Comparison of ENCODE assay signal across 33 mouse cellular contexts in genomic region chr7:99585976-99586375, GRCm38 (mm10). TPM values are rescaled to one million over a fixed set of nuclear protein-coding genes. Genes with fewer than 3 reads are reported as not detected.
DNase-seq lines count a peak whose midpoint lies in the region; ATAC-seq and TF ChIP-seq lines count a peak whose summit lies in the region.
"Had no signal": no experiment of that assay in that cellular context is flagged by ENCODE, and none has a peak within 500 bp of the region (broad histone marks: within the 10 kb centered on the region; RNA-seq: fewer than 3 reads in every experiment).

No protein-coding gene starts in this region.

- H3K27me3 ChIP-seq in cerebellum, adult 2 months (ENCODE audit: control insufficient read depth, insufficient read depth, low read length), result no peaks in the 10 kb centered on the region
- no peaks in the 10 kb centered on the region for H3K27me3 ChIP-seq in hindbrain, postnatal 0 days (ENCODE audit: insufficient read depth, low read length)
- no peaks in the 10 kb centered on the region for H3K27me3 ChIP-seq in hindbrain, embryonic 11.5 days (ENCODE audit: control insufficient read depth, insufficient read depth, low read length)
- peaks cover 2% of the 10 kb centered on the region; the same call in 1 of the 2 replicates for H3K27me3 ChIP-seq in limb, embryonic 10.5 days (ENCODE audit: low read depth, poor library complexity, severe bottlenecking)
- H3K27me3 ChIP-seq: embryonic facial prominence, embryonic 12.5 days; heart, embryonic 12.5 days; intestine, embryonic 15.5 days; midbrain, embryonic 15.5 days had no signal

- TF ChIP-seq POLR2A in cerebellum, adult 2 months (IDR thresholded peaks at IDR 0.05; ENCODE audit: borderline replicate concordance, insufficient read depth, low read length), result no peak
- TF ChIP-seq POLR2A in olfactory bulb, adult 2 months (IDR thresholded peaks at IDR 0.05; ENCODE audit: insufficient read depth, low read depth, low read length), result no peak

- H3K9me3 ChIP-seq in hindbrain, postnatal 0 days (ENCODE audit: low read length), result no peaks in the 10 kb centered on the region
- no peaks in the 10 kb centered on the region for H3K9me3 ChIP-seq in hindbrain, embryonic 11.5 days (ENCODE audit: control insufficient read depth, low read length)
- no peaks in the 10 kb centered on the region for H3K9me3 ChIP-seq in limb, embryonic 10.5 days (replicated peaks)
- H3K9me3 ChIP-seq: embryonic facial prominence, embryonic 12.5 days; heart, embryonic 12.5 days; intestine, embryonic 15.5 days; midbrain, embryonic 10.5 days; midbrain, embryonic 15.5 days had no signal

- WGBS in cerebellum, adult 2 months, result 69% methylated on average over 8 of the region's 8 CpGs
- 70% methylated on average over 8 of the region's 8 CpGs for WGBS in hindbrain, postnatal 0 days
- 85% methylated on average over 8 of the region's 8 CpGs for WGBS in hindbrain, embryonic 11.5 days
- WGBS in olfactory bulb, adult 2 months, result 75% methylated on average over 8 of the region's 8 CpGs
- WGBS in limb, embryonic 10.5 days, result 98% methylated on average over 8 of the region's 8 CpGs

- peak overlapping the region; percentile 30; the same call in 1 of the 2 replicates for H3K27ac ChIP-seq in cerebellum, adult 2 months (ENCODE audit: insufficient read depth, low read length)
- 0 out of 2 replicates have a peak overlapping the region, but pooled peaks have one; percentile 12 for H3K27ac ChIP-seq in hindbrain, postnatal 0 days
- no peak overlapping the region; the same call in 1 of the 2 replicates for H3K27ac ChIP-seq in hindbrain, embryonic 11.5 days (ENCODE audit: low read depth, low read length)
- H3K27ac ChIP-seq in olfactory bulb, adult 2 months (ENCODE audit: insufficient read depth, low read depth, low read length), result peak overlapping the region; percentile 34
- H3K27ac ChIP-seq in limb, embryonic 10.5 days, result no peak overlapping the region
- H3K27ac ChIP-seq: embryonic facial prominence, embryonic 12.5 days; gastrocnemius, adult 2 months; intestine, embryonic 15.5 days; liver, embryonic 14.5 days; midbrain, embryonic 10.5 days; midbrain, embryonic 15.5 days; stomach, postnatal 0 days had no signal

- no peak overlapping the region for H3K9ac ChIP-seq in hindbrain, postnatal 0 days (replicated peaks; ENCODE audit: low read length)
- no peak overlapping the region for H3K9ac ChIP-seq in hindbrain, embryonic 11.5 days (ENCODE audit: low read depth, low read length)
- H3K9ac ChIP-seq: embryonic facial prominence, embryonic 12.5 days; heart, embryonic 12.5 days; intestine, embryonic 15.5 days; liver, embryonic 14.5 days; midbrain, embryonic 15.5 days had no signal

- TF ChIP-seq CTCF in cerebellum, adult 2 months (IDR thresholded peaks at IDR 0.05; ENCODE audit: borderline replicate concordance, insufficient read depth, low read depth, low read length), result no peak
- TF ChIP-seq CTCF in hindbrain, postnatal 0 days (IDR thresholded peaks at IDR 0.05; ENCODE audit: low read depth), result no peak
- no peak for TF ChIP-seq CTCF in olfactory bulb, adult 2 months (IDR thresholded peaks at IDR 0.05; ENCODE audit: insufficient read depth, low read depth, low read length)

- peaks cover 7% of the 10 kb centered on the region; the same call in 1 of the 2 replicates for H3K4me1 ChIP-seq in cerebellum, adult 2 months (ENCODE audit: control insufficient read depth, insufficient read depth, low read length)
- 0 out of 2 replicates have a peak, but pooled peaks cover 4% of the 10 kb centered on the region for H3K4me1 ChIP-seq in hindbrain, postnatal 0 days (ENCODE audit: insufficient read depth, low read length)
- H3K4me1 ChIP-seq in hindbrain, embryonic 11.5 days (replicated peaks; ENCODE audit: control insufficient read depth, insufficient read depth, low read length), result peaks cover 11% of the 10 kb centered on the region
- H3K4me1 ChIP-seq in olfactory bulb, adult 2 months (ENCODE audit: control insufficient read depth, insufficient read depth, low read length), result peaks cover 41% of the 10 kb centered on the region
- H3K4me1 ChIP-seq in limb, embryonic 10.5 days, result peaks cover 8% of the 10 kb centered on the region; the same call in 1 of the 2 replicates
- H3K4me1 ChIP-seq: embryonic facial prominence, embryonic 12.5 days; intestine, embryonic 15.5 days had no signal

- no peak overlapping the region for H3K4me3 ChIP-seq in cerebellum, adult 2 months (replicated peaks; ENCODE audit: insufficient read depth, low read depth, low read length)
- H3K4me3 ChIP-seq in hindbrain, postnatal 0 days (ENCODE audit: low read length), result no peak overlapping the region
- no peak overlapping the region for H3K4me3 ChIP-seq in hindbrain, embryonic 11.5 days (ENCODE audit: low read depth, low read length)
- H3K4me3 ChIP-seq in olfactory bulb, adult 2 months (ENCODE audit: insufficient read depth, low read depth, low read length), result no peak overlapping the region
- no peak overlapping the region for H3K4me3 ChIP-seq in limb, embryonic 10.5 days
- H3K4me3 ChIP-seq: embryonic facial prominence, embryonic 12.5 days; gastrocnemius, adult 2 months; heart, embryonic 12.5 days; intestine, embryonic 15.5 days; midbrain, embryonic 10.5 days; midbrain, embryonic 15.5 days had no signal

- DNase-seq in cerebellum, adult 2 months, result no peak
- no peak for DNase-seq in cerebellum, postnatal 25 days
- no peak for DNase-seq in hindbrain, postnatal 0 days (ENCODE audit: low spot score)
- no peak for DNase-seq in hindbrain, embryonic 11.5 days (ENCODE audit: low spot score)
- DNase-seq in adrenal gland, postnatal 10 days, result peak; percentile 42
- DNase-seq in heart, postnatal 4 days, result no peak
- no peak for DNase-seq in limb, embryonic 10.5 days (ENCODE audit: low spot score)
- DNase-seq: B cell, adult 2 months; cerebellum, adult 18-20 months; embryo, embryonic 11 days; gastrocnemius, adult 2 months; gastrocnemius, postnatal 36 days; heart, adult 18-20 months; kidney, adult 2 months; kidney, postnatal 10 days; layer of hippocampus, postnatal 36 days; liver; lung, adult 2 months; lung, postnatal 10 days; right cerebral cortex, postnatal 4 days; thymus, adult 18-20 months; thymus, postnatal 25 days had no signal

- no peak overlapping the region for H3K4me2 ChIP-seq in hindbrain, postnatal 0 days (ENCODE audit: low read depth, low read length)
- H3K4me2 ChIP-seq in hindbrain, embryonic 11.5 days (replicated peaks; ENCODE audit: low read depth, low read length), result no peak overlapping the region
- H3K4me2 ChIP-seq: embryonic facial prominence, embryonic 12.5 days; heart, embryonic 12.5 days; intestine, embryonic 15.5 days; midbrain, embryonic 15.5 days had no signal

- peak; percentile 30 for ATAC-seq in hindbrain, postnatal 0 days
- ATAC-seq in hindbrain, embryonic 11.5 days (ENCODE audit: low FRiP score), result no peak
- ATAC-seq: activated CD4-positive, CD25-positive, alpha-beta regulatory T cell, adult 4 months; forebrain, embryonic 14.5 days; intestine, embryonic 15.5 days; midbrain, embryonic 15.5 days had no signal

- H3K36me3 ChIP-seq in hindbrain, postnatal 0 days (ENCODE audit: insufficient read depth, low read length), result peaks cover 4% of the 10 kb centered on the region; the same call in 1 of the 2 replicates
- H3K36me3 ChIP-seq in hindbrain, embryonic 11.5 days (ENCODE audit: control insufficient read depth, insufficient read depth, low read length), result no peaks in the 10 kb centered on the region
- peaks cover 12% of the 10 kb centered on the region for H3K36me3 ChIP-seq in limb, embryonic 10.5 days
- H3K36me3 ChIP-seq: embryonic facial prominence, embryonic 12.5 days had no signal

RNA-seq across cellular contexts. Expression of gene Tpbgl, which starts 40.9 kb away (rescaled TPM):
- polyA plus RNA-seq in cerebellum, adult 2 months (2012; rRNA removed), result 4.0 and 4.8 TPM in 2 replicates
- total RNA-seq in hindbrain, postnatal 0 days (2014; rRNA removed), result 6.4 and 7.9 TPM in 2 replicates
- polyA plus RNA-seq in hindbrain, postnatal 0 days (2015; fragmentation: Nextera tagmentation; extraction: Ambion mirVana), result 2.3 and 2.9 TPM in 2 replicates
- 0.63 and 0.73 TPM in 2 replicates for polyA plus RNA-seq in hindbrain, embryonic 11.5 days (2014; fragmentation: Nextera tagmentation; extraction: Ambion mirVana)
- 10 to 100 TPM; 13.9 to 14.6 TPM for total RNA-seq in adrenal gland, postnatal 10 days (2021)
- not detected in 2 replicates for polyA plus RNA-seq in olfactory bulb, adult 2 months (2012; ENCODE audit: insufficient read depth, insufficient read length, low replicate concordance, missing spikeins)
- 1 to 10 TPM; 3.4 to 4.7 TPM for total RNA-seq in heart, postnatal 4 days (2021)
- polyA plus RNA-seq in limb, embryonic 10.5 days (2016; fragmentation: Nextera tagmentation; extraction: Ambion mirVana), result 0.05 TPM in 1 of 2 replicates, not detected in the other
- total RNA-seq: hematopoietic stem cell, adult 5-6 weeks had no signal

RNA-seq across cellular contexts. Expression of gene Arrb1, which starts 50.7 kb away (rescaled TPM):
- polyA plus RNA-seq in cerebellum, adult 2 months (2012; rRNA removed), result 111 and 115 TPM in 2 replicates
- total RNA-seq in hindbrain, postnatal 0 days (2014; rRNA removed), result 106 and 113 TPM in 2 replicates
- 13.5 and 13.7 TPM in 2 replicates for polyA plus RNA-seq in hindbrain, postnatal 0 days (2015; fragmentation: Nextera tagmentation; extraction: Ambion mirVana)
- polyA plus RNA-seq in hindbrain, embryonic 11.5 days (2014; fragmentation: Nextera tagmentation; extraction: Ambion mirVana), result 4.5 and 5.4 TPM in 2 replicates
- 10 to 100 TPM; 46.2 to 56.8 TPM for total RNA-seq in adrenal gland, postnatal 10 days (2021)
- polyA plus RNA-seq in olfactory bulb, adult 2 months (2012; ENCODE audit: insufficient read depth, insufficient read length, low replicate concordance, missing spikeins), result not detected in 2 replicates
- 10 to 100 TPM; 31.0 to 32.5 TPM for total RNA-seq in heart, postnatal 4 days (2021)
- polyA plus RNA-seq in limb, embryonic 10.5 days (2016; fragmentation: Nextera tagmentation; extraction: Ambion mirVana), result 8.8 and 10.0 TPM in 2 replicates

Comparison
In these comparisons a context has a peak if more than half of its experiments do, and no peak if none do; other contexts are left out.
1. H3K27ac ChIP-seq: peak in cerebellum, adult 2 months (single experiment), hindbrain, postnatal 0 days (single experiment) and olfactory bulb, adult 2 months (single experiment); none in hindbrain, embryonic 11.5 days (single experiment) and limb, embryonic 10.5 days (single experiment).